Mouse (Mus musculus) MEL (cell line): ENCODE results near the gene Homez. TPM values are rescaled to one million over a fixed set of nuclear protein-coding genes. Genes with fewer than 3 reads are reported as not detected.
A peak's percentile ranks its signal among the peaks of the same experiment; 100 is the strongest.

Experiments used
- DNase-seq: peaks from one replicate; pipeline ENCODE4 v3.0.0; 2011; ENCODE audit warnings: low read depth, low spot score
- H3K27ac ChIP-seq: 2 replicates; pipeline ENCODE4 v1.5.1; 2012; ENCODE audit warnings: low read depth, mild to moderate bottlenecking, control low read depth, low read length, moderate library complexity; ENCODE audit not compliant: control insufficient read depth
- H3K27me3 ChIP-seq, 2 experiments: fragments of 150-350 bp in 1 of 2; sonication (generic) in 1 of 2; 2 replicates each; pipeline ENCODE4 v1.6.1; 2012; ENCODE audit warnings: low read length in 2 of 2, mild to moderate bottlenecking in 2 of 2, improper control_type of control experiment in 1 of 2, moderate library complexity in 1 of 2; ENCODE audit not compliant: insufficient read depth in 2 of 2, control insufficient read depth in 1 of 2
- H3K36me3 ChIP-seq, 2 experiments: 2 replicates each; pipeline ENCODE4 v1.6.1; 2012 to 2014; ENCODE audit warnings: low read length in 2 of 2, improper control_type of control experiment in 1 of 2, inconsistent platforms in 1 of 2, mild to moderate bottlenecking in 1 of 2; ENCODE audit not compliant: insufficient read depth in 2 of 2, control insufficient read depth in 1 of 2
- H3K4me1 ChIP-seq, 2 experiments: fragments of 150-350 bp in 1 of 2; sonication (generic) in 1 of 2; 2 replicates each; pipeline ENCODE4 v1.6.1; 2012; ENCODE audit warnings: low read length in 2 of 2, improper control_type of control experiment in 1 of 2, mild to moderate bottlenecking in 1 of 2; ENCODE audit not compliant: insufficient read depth in 2 of 2, control insufficient read depth in 1 of 2
- H3K4me3 ChIP-seq, 2 experiments: fragments of 150-350 bp in 1 of 2; sonication (generic) in 1 of 2; 2 replicates each; pipeline ENCODE4 v1.5.1; 2012; ENCODE audit warnings: low read depth in 2 of 2, low read length in 2 of 2, mild to moderate bottlenecking in 2 of 2, moderate library complexity in 2 of 2, control low read depth in 1 of 2, improper control_type of control experiment in 1 of 2; ENCODE audit not compliant: control insufficient read depth in 1 of 2, insufficient read depth in 1 of 2
- H3K79me2 ChIP-seq: 2 replicates; pipeline ENCODE4 v1.6.1; 2012; ENCODE audit warnings: mild to moderate bottlenecking, low read length, moderate library complexity; ENCODE audit not compliant: control insufficient read depth, poor library complexity, insufficient read depth
- H3K9ac ChIP-seq: 2 replicates; pipeline ENCODE4 v1.6.1; 2012; ENCODE audit warnings: low read depth, mild to moderate bottlenecking, control low read depth, low read length, moderate library complexity; ENCODE audit not compliant: control insufficient read depth, poor library complexity, severe bottlenecking
- H3K9me3 ChIP-seq: fragments of 150-350 bp; sonication (generic); replicated peaks from 2 replicates; pipeline ENCODE4 v1.6.1; 2012; ENCODE audit warnings: mild to moderate bottlenecking, low read length, improper control_type of control experiment, moderate library complexity; ENCODE audit not compliant: insufficient read depth
- BHLHE40 ChIP-seq: IDR thresholded peaks from 2 replicates; pipeline ENCODE4 v1.6.1; 2012; ENCODE audit warnings: low read depth, mild to moderate bottlenecking, inconsistent platforms, low read length, improper control_type of control experiment, borderline replicate concordance
- CHD1 ChIP-seq: IDR thresholded peaks from 2 replicates; pipeline ENCODE4 v1.6.1; 2012; ENCODE audit warnings: low read depth, mild to moderate bottlenecking, inconsistent platforms, low read length, improper control_type of control experiment
- CHD2 ChIP-seq: IDR thresholded peaks from 2 replicates; pipeline ENCODE4 v1.6.1; 2011; ENCODE audit warnings: low read length, improper control_type of control experiment
- CTCF ChIP-seq, 3 experiments: IDR thresholded peaks in 2 of 3; conservative IDR thresholded peaks in 1 of 3; 2 replicates each; pipeline ENCODE4 v1.5.1; 2011 to 2012; ENCODE audit warnings: low read length in 3 of 3, low read depth in 2 of 3, mild to moderate bottlenecking in 2 of 3, improper control_type of control experiment in 1 of 3, inconsistent platforms in 1 of 3, mixed read lengths in 1 of 3, moderate library complexity in 1 of 3; ENCODE audit not compliant: control insufficient read depth in 1 of 3, insufficient read depth in 1 of 3, poor library complexity in 1 of 3, severe bottlenecking in 1 of 3
- E2F4 ChIP-seq: IDR thresholded peaks from 2 replicates; pipeline ENCODE4 v1.6.1; 2011; ENCODE audit warnings: low read depth, low read length, improper control_type of control experiment, borderline replicate concordance
- ETS1 ChIP-seq: IDR thresholded peaks from 2 replicates; pipeline ENCODE4 v1.6.1; 2012; ENCODE audit warnings: low read depth, mild to moderate bottlenecking, inconsistent platforms, low read length, improper control_type of control experiment, moderate library complexity
- HCFC1 ChIP-seq: IDR thresholded peaks from 2 replicates; pipeline ENCODE4 v1.6.1; 2012; ENCODE audit warnings: low read depth, mild to moderate bottlenecking, inconsistent platforms, low read length, improper control_type of control experiment, moderate library complexity
- JUND ChIP-seq: IDR thresholded peaks from 2 replicates; pipeline ENCODE4 v1.6.1; 2011; ENCODE audit warnings: low read depth, mild to moderate bottlenecking, improper control_type of control experiment, low read length
- MAZ ChIP-seq: IDR thresholded peaks from 2 replicates; pipeline ENCODE4 v1.6.1; 2012; ENCODE audit warnings: low read depth, mild to moderate bottlenecking, inconsistent platforms, low read length, improper control_type of control experiment
- MEF2A ChIP-seq: IDR thresholded peaks from 2 replicates; pipeline ENCODE4 v1.6.1; 2014; ENCODE audit warnings: low read depth, mild to moderate bottlenecking, inconsistent platforms, low read length, improper control_type of control experiment; ENCODE audit not compliant: poor library complexity, insufficient replicate concordance, severe bottlenecking; ENCODE audit errors: extremely low read depth
- MYC ChIP-seq: IDR thresholded peaks from 2 replicates; pipeline ENCODE4 v1.6.1; 2011; ENCODE audit warnings: low read depth, mild to moderate bottlenecking, low read length, improper control_type of control experiment, moderate library complexity
- RCOR1 ChIP-seq: IDR thresholded peaks from 2 replicates; pipeline ENCODE4 v1.6.1; 2012; ENCODE audit warnings: low read depth, mild to moderate bottlenecking, inconsistent platforms, low read length, improper control_type of control experiment
- SMC3 ChIP-seq: IDR thresholded peaks from 2 replicates; pipeline ENCODE4 v1.6.1; 2011; ENCODE audit warnings: low read depth, low read length, improper control_type of control experiment
- TCF12 ChIP-seq: IDR thresholded peaks from 2 replicates; pipeline ENCODE4 v1.6.1; 2014; ENCODE audit warnings: low read depth, mild to moderate bottlenecking, inconsistent platforms, low read length, improper control_type of control experiment, moderate library complexity
- UBTF ChIP-seq: IDR thresholded peaks from 2 replicates; pipeline ENCODE4 v1.6.1; 2012; ENCODE audit warnings: low read depth, mild to moderate bottlenecking, inconsistent platforms, low read length, improper control_type of control experiment, moderate library complexity, borderline replicate concordance; ENCODE audit not compliant: insufficient read depth
- ZC3H11A ChIP-seq: IDR thresholded peaks from 2 replicates; pipeline ENCODE4 v1.6.1; 2012; ENCODE audit warnings: low read depth, mild to moderate bottlenecking, inconsistent platforms, low read length, improper control_type of control experiment
- ZKSCAN1 ChIP-seq: IDR thresholded peaks from 2 replicates; pipeline ENCODE4 v1.6.1; 2012; ENCODE audit warnings: low read depth, mild to moderate bottlenecking, inconsistent platforms, low read length, improper control_type of control experiment, moderate library complexity
- polyA plus RNA-seq, 2 experiments: library from polyadenylated mRNA; stranded (reverse) in 1 of 2; unstranded in 1 of 2; fragments of >175 nt in 1 of 2; fragments of >200 nt in 1 of 2; gene quantifications; 2 replicates each; pipeline versions ENCODE4 v1.2.1 to v1.2.4; 2012; ENCODE audit warnings: low replicate concordance in 2 of 2, low read depth in 1 of 2; ENCODE audit not compliant: insufficient read length in 2 of 2, insufficient read depth in 1 of 2, missing spikeins in 1 of 2
- total RNA-seq: library from RNA; depleted of rRNA; stranded (reverse); fragments of 300-350 nt; gene quantifications from 2 replicates; pipeline ENCODE4 v1.2.3, GENCODE M21; 2012

The Homez gene
- total and polyA plus RNA-seq, 3 experiments: 4.9 to 8.5 TPM; not detected in 1

DNA sequence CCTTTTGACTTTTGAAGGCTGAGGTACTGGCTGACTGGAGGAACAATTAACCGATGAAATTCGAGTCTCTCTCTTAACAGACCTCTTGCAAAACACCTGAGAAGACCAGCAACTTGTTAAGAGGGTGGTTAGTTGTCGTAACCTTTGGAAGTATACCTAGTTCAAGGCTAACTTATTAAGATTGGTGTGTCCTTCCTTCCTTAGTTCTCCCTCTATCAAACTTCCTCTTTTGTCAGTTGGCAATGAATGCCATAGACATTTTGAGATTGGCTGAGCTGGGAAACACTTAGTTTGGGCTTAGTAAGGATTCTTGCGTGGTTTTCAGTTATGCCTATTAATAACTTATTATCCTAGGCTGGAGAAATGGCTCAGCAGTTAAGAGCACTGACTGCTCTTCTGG lies 2.7 kb downstream of the Homez start:
- H3K36me3 ChIP-seq: peaks cover 0 to 21% of the 10 kb centered on the region in 2 experiments; a peak in 2 of 4 replicates
- no peaks in the 10 kb centered on the region; the same call in 1 of the 2 replicates for H3K79me2 ChIP-seq
- no peak overlapping the region for H3K4me3 ChIP-seq
- H3K27me3 ChIP-seq: no peaks in the 10 kb centered on the region
- no peak overlapping the region for H3K27ac ChIP-seq
- TF ChIP-seq CHD1 (no peak), BHLHE40 (no peak), CTCF (IDR thresholded peaks at IDR 0.05 in 2 of 3, conservative IDR thresholded peaks at IDR 0.05 in 1 of 3; ENCODE audit: control insufficient read depth in 1 of 3, insufficient read depth in 1 of 3, low read depth in 2 of 3, low read length in 3 of 3, poor library complexity in 1 of 3, severe bottlenecking in 1 of 3) (no peak), ZKSCAN1 (no peak), MYC (no peak), RCOR1 (no peak), CHD2 (no peak), SMC3 (no peak), UBTF (no peak), TCF12 (no peak), JUND (no peak), MEF2A (no peak), ETS1 (no peak), HCFC1 (no peak), MAZ (no peak)
- TF ChIP-seq, all 39 proteins: peak for 0
- peak; percentile 54 for DNase-seq
- Histone ChIP-seq H3K9me3 (no peaks in the 10 kb centered on the region), H3K4me1 (peaks cover 19 to 27% of the 10 kb centered on the region in 2 experiments), H3K9ac (no peak overlapping the region)

DNA sequence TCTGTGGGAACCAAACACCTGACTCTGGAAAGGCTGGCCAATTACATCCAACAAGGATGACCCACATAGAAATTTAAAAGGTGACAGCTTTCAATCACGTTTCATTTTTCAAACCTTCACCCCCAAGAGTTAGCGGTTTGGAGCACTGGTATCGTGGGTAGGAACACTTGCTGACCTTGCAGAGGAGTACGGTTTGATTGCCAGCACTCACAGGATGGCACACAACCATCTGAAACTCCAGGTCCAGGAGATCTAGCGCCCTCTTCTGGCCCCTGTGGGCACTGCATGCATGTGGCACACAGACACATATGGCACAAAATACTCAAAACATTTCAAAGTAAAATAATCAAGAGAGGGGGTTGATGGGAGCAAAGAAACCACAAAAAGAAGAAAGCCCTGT lies 3.8 kb downstream of the Homez start:
- peaks cover 19 to 27% of the 10 kb centered on the region in 2 experiments for H3K4me1 ChIP-seq
- no peak overlapping the region for H3K9ac ChIP-seq
- H3K4me3 ChIP-seq: no peak overlapping the region; a peak in 1 of 4 replicates
- H3K27ac ChIP-seq: peak overlapping the region; percentile 39; the same call in 1 of the 2 replicates
- H3K9me3 ChIP-seq: no peaks in the 10 kb centered on the region
- DNase-seq: peak; percentile 66
- TF ChIP-seq ZC3H11A (no peak), CTCF (IDR thresholded peaks at IDR 0.05 in 2 of 3, conservative IDR thresholded peaks at IDR 0.05 in 1 of 3; ENCODE audit: control insufficient read depth in 1 of 3, insufficient read depth in 1 of 3, low read depth in 2 of 3, low read length in 3 of 3, poor library complexity in 1 of 3, severe bottlenecking in 1 of 3) (peak; percentile 70 to 95 (median 84)), E2F4 (no peak)
- H3K27me3 ChIP-seq: no peaks in the 10 kb centered on the region
- H3K79me2 ChIP-seq: no peaks in the 10 kb centered on the region; the same call in 1 of the 2 replicates
- peaks cover 0 to 21% of the 10 kb centered on the region in 2 experiments; a peak in 2 of 4 replicates for H3K36me3 ChIP-seq
